Mouse (Mus musculus) CD4-positive, CD25-positive, alpha-beta regulatory T cell (primary cell): ENCODE measurements around the gene Gm5849. TPM values are rescaled to one million over a fixed set of nuclear protein-coding genes. Genes with fewer than 3 reads are reported as not detected.

Source experiments
- polyA plus RNA-seq: library from polyadenylated mRNA; unstranded; fragments of 100-300 nt; shearing (Covaris generic); gene quantifications from one replicate; pipeline ENCODE4 v1.2.1, GENCODE M21; 2017

The Gm5849 gene
- polyA plus RNA-seq, result not detected

GRCm38 (mm10) chr3:90777776-90778175, at the start of gene Gm5849:
Gm5849 (minus strand) TSS chr3:90777876.

GRCm38 (mm10) chr3:90726606-90727005, 51.1 kb downstream of the Gm5849 start, which contains the start of gene Pglyrp4:
Pglyrp4 (plus strand) TSS chr3:90726906.

Other genes starting within 250 kb of the Gm5849 start
- 0.30 TPM for gene S100a16, start 240.6 kb downstream of the Gm5849 start, polyA plus RNA-seq
- 1.3 TPM for gene S100a3, start 217.3 kb downstream of the Gm5849 start, polyA plus RNA-seq
- gene S100a2, start 187.6 kb downstream of the Gm5849 start, polyA plus RNA-seq, result 0.85 TPM
- gene Gm42674, start 176.0 kb downstream of the Gm5849 start, polyA plus RNA-seq, result not detected
- 89.2 TPM for gene S100a4, start 174.1 kb downstream of the Gm5849 start, polyA plus RNA-seq
- not detected for gene S100a5, start 169.4 kb downstream of the Gm5849 start, polyA plus RNA-seq
- gene S100a6, start 165.0 kb downstream of the Gm5849 start, polyA plus RNA-seq, result 126 TPM
- not detected for gene S100a7a, start 123.9 kb downstream of the Gm5849 start, polyA plus RNA-seq
- not detected for gene S100a8, start 108.9 kb downstream of the Gm5849 start, polyA plus RNA-seq
- gene S100a9, start 82.2 kb downstream of the Gm5849 start, polyA plus RNA-seq, result not detected
- gene Pglyrp4, start 51.0 kb downstream of the Gm5849 start, polyA plus RNA-seq, result not detected